Mouse (Mus musculus): ENCODE data around the gene Dpp7. TPM values are rescaled to one million over a fixed set of nuclear protein-coding genes. Genes with fewer than 3 reads are reported as not detected.

Gene Dpp7
- polyA plus RNA-seq, 1 experiment = 29.4 TPM

DNA sequence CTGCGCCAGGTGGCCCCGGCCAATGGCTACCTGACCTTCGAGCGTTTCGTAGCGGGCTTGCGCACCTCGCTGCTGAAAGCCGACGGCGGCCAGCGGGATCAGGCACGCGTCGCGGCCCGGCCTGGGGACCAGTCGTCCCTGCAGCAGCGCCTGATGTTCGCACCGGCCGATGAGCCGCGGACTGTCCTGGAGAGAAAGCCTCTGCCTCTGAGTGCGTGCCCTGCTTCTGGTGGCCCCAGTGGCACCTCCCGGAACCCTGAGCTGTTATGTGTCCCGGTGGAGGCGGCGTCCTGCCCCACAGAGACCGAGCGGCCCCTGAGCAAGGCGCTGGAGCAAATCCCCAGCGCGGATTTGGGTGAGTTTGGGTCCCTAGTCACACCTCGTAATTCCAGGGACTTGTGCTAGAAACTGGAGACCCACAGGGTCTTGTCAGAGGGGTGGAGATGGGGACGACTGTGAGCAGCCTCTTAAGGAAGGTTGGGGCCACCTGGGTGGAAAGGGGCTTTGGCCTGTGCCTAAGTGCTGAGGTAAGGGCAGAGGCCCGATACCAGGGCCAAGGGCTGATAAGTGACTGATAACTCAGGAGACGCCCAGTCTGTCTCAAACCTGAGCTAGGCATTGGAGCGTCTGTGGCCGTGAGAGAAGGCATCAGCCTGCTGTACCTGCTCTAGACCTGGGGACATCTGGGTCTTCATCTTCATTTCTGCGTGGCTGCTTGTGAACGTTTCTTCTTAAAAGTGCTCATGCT lies 16.7 kb upstream of the Dpp7 start:
- Histone ChIP-seq H3K36me3 (ENCODE audit: control insufficient read depth, insufficient read depth, low read length, poor library complexity, severe bottlenecking) (peaks cover 12% of the 10 kb centered on the region; the same call in 1 of the 2 replicates), H3K4me3 (ENCODE audit: low read depth, low read length) (peak overlapping the region; percentile 83), H3K4me1 (ENCODE audit: control insufficient read depth, insufficient read depth, low read length) (no peaks in the 10 kb centered on the region), H3K9ac (ENCODE audit: low read depth, poor library complexity, severe bottlenecking) (peak overlapping the region; percentile 74), H3K9me3 (replicated peaks; ENCODE audit: control insufficient read depth, insufficient read depth, low read length, poor library complexity, severe bottlenecking) (no peaks in the 10 kb centered on the region), H3K27me3 (ENCODE audit: control insufficient read depth, insufficient read depth, low read length, poor library complexity, severe bottlenecking) (no peaks in the 10 kb centered on the region), H3K27ac (ENCODE audit: insufficient read depth, low read length) (no peak overlapping the region)
- TF ChIP-seq POLR2A (IDR thresholded peaks at IDR 0.05; ENCODE audit: insufficient read depth, low read length) (no peak), EP300 (IDR thresholded peaks at IDR 0.05; ENCODE audit: insufficient read depth, low read depth, low read length) (no peak), CTCF (IDR thresholded peaks at IDR 0.05; ENCODE audit: low read depth, low read length) (no peak)

GRCm38 (mm10) chr2:25371764-25372643 lies 15.8 kb upstream of the Dpp7 start, which contains the start of gene Sapcd2:
Gene Sapcd2 (plus strand): TSS chr2:25372321.
- Histone ChIP-seq H3K9me3 (replicated peaks; ENCODE audit: control insufficient read depth, insufficient read depth, low read length, poor library complexity, severe bottlenecking) (no peaks in the 10 kb centered on the region), H3K27me3 (ENCODE audit: control insufficient read depth, insufficient read depth, low read length, poor library complexity, severe bottlenecking) (no peaks in the 10 kb centered on the region), H3K9ac (ENCODE audit: low read depth, poor library complexity, severe bottlenecking) (peak within 1 kb of the TSS; percentile 74), H3K4me1 (ENCODE audit: control insufficient read depth, insufficient read depth, low read length) (no peaks in the 10 kb centered on the region), H3K36me3 (ENCODE audit: control insufficient read depth, insufficient read depth, low read length, poor library complexity, severe bottlenecking) (peaks cover 8% of the 10 kb centered on the region; the same call in 1 of the 2 replicates), H3K4me3 (ENCODE audit: low read depth, low read length) (peak within 1 kb of the TSS; percentile 94), H3K27ac (ENCODE audit: insufficient read depth, low read length) (peak within 1 kb of the TSS; percentile 72)
- TF ChIP-seq POLR2A (IDR thresholded peaks at IDR 0.05; ENCODE audit: insufficient read depth, low read length) (peak; percentile 87), EP300 (IDR thresholded peaks at IDR 0.05; ENCODE audit: insufficient read depth, low read depth, low read length) (no peak)

GRCm38 (mm10) chr2:25369996-25370395 lies 13.8 kb upstream of the Dpp7 start:
- no peak for TF ChIP-seq EP300 (IDR thresholded peaks at IDR 0.05; ENCODE audit: insufficient read depth, low read depth, low read length)
- no peak for TF ChIP-seq CTCF (IDR thresholded peaks at IDR 0.05; ENCODE audit: low read depth, low read length)
- H3K4me1 ChIP-seq (ENCODE audit: control insufficient read depth, insufficient read depth, low read length) = no peaks in the 10 kb centered on the region

DNA sequence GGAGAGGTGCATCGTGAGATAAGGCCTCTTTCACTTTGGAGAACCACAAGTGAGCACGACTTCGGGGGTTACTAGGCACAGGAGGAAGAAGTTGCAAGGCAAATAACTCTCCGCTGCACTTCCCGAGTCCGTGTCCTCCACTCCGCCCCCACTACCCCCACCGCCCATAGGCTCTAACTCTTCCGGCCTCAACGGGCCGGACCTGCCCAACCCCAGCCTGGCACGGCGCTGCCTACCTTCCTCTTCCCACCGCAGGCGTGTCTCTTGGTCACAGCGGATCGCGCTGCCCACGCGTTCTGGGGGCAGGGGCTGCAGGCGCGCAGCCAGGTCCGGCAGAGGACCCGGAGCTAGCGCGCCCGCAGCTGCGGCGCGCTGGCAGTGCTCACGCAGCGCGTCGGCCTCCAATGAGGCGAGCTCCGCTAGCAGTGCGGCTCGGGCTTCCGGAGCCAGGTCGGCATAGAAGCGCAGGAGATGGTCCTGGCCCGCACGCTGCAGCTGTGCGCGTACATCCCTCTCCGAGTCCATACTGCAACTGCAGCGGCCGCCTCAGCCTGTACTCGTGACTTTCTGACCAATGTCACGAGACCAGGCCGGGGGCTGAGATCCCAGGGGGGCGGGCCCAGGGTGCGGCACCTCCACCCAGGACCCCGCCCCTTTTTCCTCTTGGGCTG lies 9.1 kb upstream of the Dpp7 start, which contains the start of gene Uap1l1:
Uap1l1 (minus strand) TSS at position 592 of the 671 bp plus-strand sequence.
- TF ChIP-seq EP300 (IDR thresholded peaks at IDR 0.05; ENCODE audit: insufficient read depth, low read depth, low read length) (0 out of 2 replicates have a peak, but pooled peaks have one; percentile 42), POLR2A (IDR thresholded peaks at IDR 0.05; ENCODE audit: insufficient read depth, low read length) (peak; percentile 91), CTCF (IDR thresholded peaks at IDR 0.05; ENCODE audit: low read depth, low read length) (no peak)
- Histone ChIP-seq H3K9ac (ENCODE audit: low read depth, poor library complexity, severe bottlenecking) (peak within 1 kb of the TSS; percentile 75), H3K9me3 (replicated peaks; ENCODE audit: control insufficient read depth, insufficient read depth, low read length, poor library complexity, severe bottlenecking) (no peaks in the 10 kb centered on the region), H3K27me3 (ENCODE audit: control insufficient read depth, insufficient read depth, low read length, poor library complexity, severe bottlenecking) (no peaks in the 10 kb centered on the region), H3K4me1 (ENCODE audit: control insufficient read depth, insufficient read depth, low read length) (peaks cover 3% of the 10 kb centered on the region), H3K27ac (ENCODE audit: insufficient read depth, low read length) (0 out of 2 replicates have a peak within 1 kb of the TSS, but pooled peaks have one; percentile 6), H3K4me3 (ENCODE audit: low read depth, low read length) (peak within 1 kb of the TSS; percentile 94), H3K36me3 (ENCODE audit: control insufficient read depth, insufficient read depth, low read length, poor library complexity, severe bottlenecking) (peaks cover 14% of the 10 kb centered on the region)

More at GRCm38 (mm10) chr2:25369996-25370395, 13.8 kb upstream of the Dpp7 start:
- Histone ChIP-seq H3K27me3 (ENCODE audit: control insufficient read depth, insufficient read depth, low read length, poor library complexity, severe bottlenecking) (no peaks in the 10 kb centered on the region), H3K36me3 (ENCODE audit: control insufficient read depth, insufficient read depth, low read length, poor library complexity, severe bottlenecking) (0 out of 2 replicates have a peak, but pooled peaks cover 2% of the 10 kb centered on the region), H3K9ac (ENCODE audit: low read depth, poor library complexity, severe bottlenecking) (no peak overlapping the region), H3K9me3 (replicated peaks; ENCODE audit: control insufficient read depth, insufficient read depth, low read length, poor library complexity, severe bottlenecking) (no peaks in the 10 kb centered on the region), H3K27ac (ENCODE audit: insufficient read depth, low read length) (no peak overlapping the region), H3K4me3 (ENCODE audit: low read depth, low read length) (no peak overlapping the region)

DNA sequence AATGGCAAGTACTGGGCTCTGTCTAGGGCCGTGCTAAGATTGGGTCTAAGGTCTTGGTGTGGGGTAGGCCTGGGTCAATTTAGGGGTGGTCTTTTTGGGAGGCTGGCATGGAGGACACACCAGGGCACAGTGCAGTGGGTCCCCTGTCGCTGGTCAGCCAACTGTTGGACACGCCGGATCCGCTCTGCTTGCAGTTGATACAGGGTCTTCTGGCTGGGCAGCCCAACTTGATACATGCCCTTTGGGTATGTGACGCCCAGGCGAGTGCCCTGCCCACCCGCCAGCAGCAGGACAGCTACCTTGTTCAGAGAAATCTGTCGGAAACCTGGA lies 8.6 kb upstream of the Dpp7 start:
- Histone ChIP-seq H3K36me3 (ENCODE audit: control insufficient read depth, insufficient read depth, low read length, poor library complexity, severe bottlenecking) (peaks cover 14% of the 10 kb centered on the region), H3K4me1 (ENCODE audit: control insufficient read depth, insufficient read depth, low read length) (peaks cover 3% of the 10 kb centered on the region), H3K9ac (ENCODE audit: low read depth, poor library complexity, severe bottlenecking) (peak overlapping the region; percentile 75), H3K9me3 (replicated peaks; ENCODE audit: control insufficient read depth, insufficient read depth, low read length, poor library complexity, severe bottlenecking) (no peaks in the 10 kb centered on the region), H3K27me3 (ENCODE audit: control insufficient read depth, insufficient read depth, low read length, poor library complexity, severe bottlenecking) (no peaks in the 10 kb centered on the region), H3K27ac (ENCODE audit: insufficient read depth, low read length) (no peak overlapping the region), H3K4me3 (ENCODE audit: low read depth, low read length) (peak overlapping the region; percentile 94)
- TF ChIP-seq POLR2A (IDR thresholded peaks at IDR 0.05; ENCODE audit: insufficient read depth, low read length) (no peak), CTCF (IDR thresholded peaks at IDR 0.05; ENCODE audit: low read depth, low read length) (no peak), EP300 (IDR thresholded peaks at IDR 0.05; ENCODE audit: insufficient read depth, low read depth, low read length) (no peak)
